Mouse (Mus musculus): Measurements from ENCODE around the gene Cryzl1. TPM values are rescaled to one million over a fixed set of nuclear protein-coding genes. Genes with fewer than 3 reads are reported as not detected.

The Cryzl1 gene
- total RNA-seq, 2 experiments from 2014 or later = 11.4 to 15.6 TPM

DNA sequence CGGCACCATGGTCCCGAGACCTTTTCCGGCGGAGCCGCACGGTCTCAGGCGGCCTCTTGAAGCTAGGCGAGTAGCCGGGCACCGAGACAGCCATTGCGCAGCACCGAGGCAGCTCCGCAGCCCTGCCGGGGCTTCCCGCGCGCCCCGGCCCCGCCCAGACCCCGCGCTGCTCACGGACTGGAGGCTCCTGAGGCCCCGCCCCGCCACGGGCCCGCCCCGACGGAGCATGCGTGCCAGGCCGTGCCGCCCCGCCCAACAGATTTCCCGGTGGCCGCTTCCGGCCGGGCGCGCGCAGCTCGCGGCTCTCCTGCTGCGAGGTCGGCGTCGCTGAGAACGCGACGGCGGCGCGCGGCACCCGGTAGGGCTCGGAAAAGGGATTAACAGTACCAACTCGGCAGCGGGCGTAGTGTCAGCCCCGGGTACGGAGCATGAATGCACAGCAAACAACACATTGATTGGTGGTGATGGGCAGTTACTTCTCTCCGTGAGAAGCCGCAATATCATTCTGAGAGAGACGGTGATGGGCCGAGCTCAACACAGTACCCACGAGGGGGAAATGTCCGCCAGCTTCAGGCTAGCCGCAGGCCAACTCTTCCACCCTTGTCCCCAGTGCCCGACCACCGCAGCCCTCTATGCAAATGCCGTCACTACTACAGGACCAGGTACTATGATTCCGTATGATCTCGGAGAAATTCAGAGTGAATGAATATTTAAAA lies 40.0 kb downstream of the Cryzl1 start, which contains the start of gene Donson:
TSS of gene Donson (minus strand) at position 152 of the 716 bp plus-strand sequence.
- DNase-seq (ENCODE audit: low spot score) = peak; percentile 92

- no peak for DNase-seq (ENCODE audit: low spot score)
Observed at GRCm38 (mm10) chr16:91688023-91688618, 40.7 kb downstream of the Cryzl1 start.

DNA sequence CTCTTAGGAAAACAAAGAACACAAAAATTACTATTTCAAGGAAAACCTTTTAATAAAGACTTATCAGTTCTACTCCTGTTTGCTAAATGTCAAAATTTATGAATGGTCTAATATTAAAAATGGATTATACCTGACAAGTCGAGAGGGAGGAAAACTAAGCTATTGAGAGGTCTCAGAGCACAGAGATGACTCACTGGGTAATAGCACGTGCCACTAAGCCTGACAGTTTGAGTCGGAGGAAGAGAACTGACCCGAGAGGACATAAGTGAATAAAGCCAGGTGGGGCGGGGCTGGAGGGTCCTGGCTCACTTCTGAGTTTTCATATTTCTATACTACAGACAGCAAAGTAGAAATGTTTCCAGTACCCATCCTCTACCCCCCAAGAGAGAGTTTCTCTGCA lies 42.4 kb downstream of the Cryzl1 start:
- DNase-seq (ENCODE audit: low spot score) = no peak

DNA sequence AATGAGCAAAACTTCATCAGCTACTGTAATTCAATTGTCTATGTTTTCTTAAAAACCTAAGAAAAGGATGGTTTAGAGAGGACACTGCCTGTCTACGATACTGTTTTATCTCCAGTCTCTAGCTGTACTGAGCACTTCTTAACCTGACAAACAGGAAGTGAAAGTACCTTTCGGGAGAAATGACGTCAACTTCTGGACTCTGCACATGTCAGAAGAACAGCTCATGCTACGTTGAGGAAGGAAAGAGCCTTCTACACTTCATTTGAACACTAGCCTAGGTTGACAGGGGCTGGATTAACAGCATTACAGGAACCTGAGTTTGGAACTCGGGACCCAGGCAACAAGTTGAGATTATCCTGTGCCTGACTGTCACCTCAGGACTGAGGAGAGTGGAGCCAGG lies 43.2 kb downstream of the Cryzl1 start:
- no peak for DNase-seq (ENCODE audit: low spot score)

DNA sequence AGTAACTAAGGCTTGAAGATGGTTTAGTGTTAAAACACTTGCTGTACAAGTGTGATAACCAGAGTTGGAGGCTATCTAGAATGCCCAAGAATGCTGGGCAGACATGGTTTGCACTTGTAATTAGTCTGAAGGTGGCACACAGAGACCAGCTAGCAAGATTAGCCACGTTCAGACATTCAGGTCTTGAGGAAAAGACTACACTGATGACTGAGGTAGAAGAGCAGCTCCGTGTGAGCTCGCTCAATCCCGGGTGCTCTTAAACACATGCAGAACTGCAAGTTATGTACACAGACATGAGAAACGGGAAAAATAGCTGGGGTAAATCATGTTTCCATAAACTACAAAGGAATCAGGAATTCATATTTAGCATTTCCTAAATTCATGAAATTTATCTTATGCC lies 48.1 kb downstream of the Cryzl1 start:
- no peak for DNase-seq (ENCODE audit: low spot score)

- no peak for DNase-seq (ENCODE audit: low spot score)
Observed at GRCm38 (mm10) chr16:91678147-91678911, 50.4 kb downstream of the Cryzl1 start.

DNA sequence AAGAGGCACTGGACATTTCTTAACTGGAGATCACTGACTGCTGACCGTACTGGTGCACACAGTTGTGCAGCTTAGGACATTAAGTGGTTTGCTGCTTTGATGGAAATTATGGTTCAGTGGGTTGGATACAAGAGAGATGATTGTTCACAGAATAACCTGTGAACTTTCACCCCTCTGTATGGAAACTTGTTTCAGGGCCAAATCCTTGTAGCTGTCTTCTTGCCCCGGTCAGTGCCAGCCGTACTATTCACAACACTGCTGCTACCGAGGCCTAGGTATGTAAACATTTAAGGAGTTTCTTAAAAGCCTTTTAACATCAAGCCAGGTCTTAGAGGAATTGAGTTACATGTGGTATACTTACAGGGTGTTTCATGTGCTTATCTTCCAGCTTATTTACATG lies 54.3 kb downstream of the Cryzl1 start:
- DNase-seq (ENCODE audit: low spot score) = no peak

GRCm38 (mm10) chr16:91663795-91664194 lies 65.0 kb downstream of the Cryzl1 start:
- no peak for DNase-seq (ENCODE audit: low spot score)

DNA sequence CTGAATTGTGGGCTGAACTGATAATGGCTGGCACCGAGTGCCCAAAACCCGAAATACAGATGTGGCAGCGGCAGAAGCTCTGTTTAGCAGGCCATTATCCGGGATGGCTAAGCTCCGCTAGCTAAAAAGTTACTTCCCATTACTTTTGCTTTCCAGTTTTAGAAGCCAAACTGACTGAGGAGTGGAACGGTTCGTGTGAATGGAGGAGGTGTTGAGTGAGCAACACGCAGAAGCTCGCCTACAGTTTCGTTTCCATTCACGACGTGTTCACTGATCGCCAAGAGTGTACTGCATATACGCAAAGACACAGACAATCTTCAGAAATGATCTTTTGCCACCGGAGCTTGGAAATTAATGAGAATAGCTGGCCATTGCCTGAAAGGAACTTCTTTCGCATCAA lies 66.4 kb downstream of the Cryzl1 start:
- no peak for DNase-seq (ENCODE audit: low spot score)

DNA sequence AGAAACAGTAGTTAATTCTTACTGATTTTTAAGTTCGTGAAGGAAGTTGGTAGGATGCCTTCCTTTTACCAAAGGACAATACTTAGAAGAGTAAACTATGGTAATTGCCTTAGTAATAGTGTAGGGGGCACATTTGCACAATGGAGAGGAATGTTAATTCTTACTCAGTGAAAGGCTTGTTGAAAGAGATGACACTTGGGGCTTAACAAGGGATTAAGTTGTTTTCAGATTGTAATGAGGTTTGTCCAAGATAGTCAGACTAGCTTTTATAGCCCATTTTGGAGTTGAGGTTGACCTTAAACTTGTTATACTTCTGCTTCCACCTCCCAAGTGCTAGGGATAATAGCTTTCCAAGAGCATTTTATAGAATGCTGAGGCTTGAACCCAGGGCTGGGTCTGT lies 67.4 kb downstream of the Cryzl1 start:
- no peak for DNase-seq (ENCODE audit: low spot score)

DNA sequence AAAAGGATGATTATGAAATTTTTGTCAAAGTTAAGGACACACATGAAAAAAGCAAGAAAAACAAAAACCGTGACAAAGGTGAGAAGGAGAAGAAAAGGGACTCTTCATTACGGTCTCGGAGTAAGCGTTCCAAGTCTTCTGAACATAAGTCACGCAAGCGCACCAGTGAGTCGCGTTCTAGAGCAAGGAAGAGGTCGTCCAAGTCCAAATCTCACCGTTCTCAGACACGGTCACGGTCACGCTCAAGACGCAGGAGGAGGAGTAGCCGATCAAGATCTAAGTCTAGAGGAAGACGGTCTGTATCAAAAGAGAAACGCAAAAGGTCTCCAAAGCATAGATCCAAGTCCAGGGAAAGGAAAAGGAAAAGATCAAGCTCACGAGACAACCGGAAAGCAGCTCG lies 69.0 kb downstream of the Cryzl1 start:
- no peak for DNase-seq (ENCODE audit: low spot score)

- DNase-seq (ENCODE audit: low spot score) = no peak
Observed at GRCm38 (mm10) chr16:91658471-91658870, 70.3 kb downstream of the Cryzl1 start.

DNA sequence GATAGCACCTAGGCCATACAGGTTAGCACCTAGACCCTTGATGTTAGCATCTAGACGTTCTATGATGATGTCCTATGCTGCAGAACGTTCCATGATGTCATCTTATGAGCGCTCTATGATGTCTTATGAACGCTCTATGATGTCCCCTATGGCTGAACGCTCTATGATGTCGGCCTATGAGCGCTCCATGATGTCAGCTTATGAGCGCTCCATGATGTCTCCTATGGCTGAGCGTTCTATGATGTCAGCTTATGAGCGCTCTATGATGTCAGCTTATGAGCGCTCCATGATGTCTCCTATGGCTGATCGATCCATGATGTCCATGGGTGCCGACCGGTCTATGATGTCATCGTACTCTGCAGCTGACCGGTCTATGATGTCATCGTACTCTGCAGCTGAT lies 71.5 kb downstream of the Cryzl1 start:
- no peak for DNase-seq (ENCODE audit: low spot score)

- no peak for DNase-seq (ENCODE audit: low spot score)
Observed at GRCm38 (mm10) chr16:91655285-91655684, 73.5 kb downstream of the Cryzl1 start.

- DNase-seq (ENCODE audit: low spot score) = no peak
Observed at GRCm38 (mm10) chr16:91652191-91652590, 76.6 kb downstream of the Cryzl1 start.

- DNase-seq (ENCODE audit: low spot score) = no peak
Observed at GRCm38 (mm10) chr16:91649781-91650180, 79.0 kb downstream of the Cryzl1 start.

DNA sequence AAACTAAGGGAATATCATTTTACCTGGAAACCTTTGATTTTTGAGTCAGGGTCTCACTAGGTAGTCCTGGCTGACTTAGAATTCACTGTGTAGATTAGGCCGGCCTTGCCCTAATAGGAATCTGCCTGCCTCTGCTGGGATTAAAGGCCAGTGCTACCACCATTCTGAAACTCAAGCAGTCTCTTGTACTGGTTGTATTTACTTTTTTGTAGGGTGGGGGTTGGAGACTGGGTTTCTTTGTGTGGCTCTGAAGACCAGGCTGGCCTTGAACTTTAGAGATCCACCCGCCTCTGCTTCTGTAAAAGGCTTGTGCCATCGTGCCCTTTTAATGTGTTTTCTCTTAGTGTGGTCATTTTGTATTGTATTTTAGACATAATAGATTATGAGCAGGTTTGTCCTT lies 79.5 kb downstream of the Cryzl1 start:
- no peak for DNase-seq (ENCODE audit: low spot score)

DNA sequence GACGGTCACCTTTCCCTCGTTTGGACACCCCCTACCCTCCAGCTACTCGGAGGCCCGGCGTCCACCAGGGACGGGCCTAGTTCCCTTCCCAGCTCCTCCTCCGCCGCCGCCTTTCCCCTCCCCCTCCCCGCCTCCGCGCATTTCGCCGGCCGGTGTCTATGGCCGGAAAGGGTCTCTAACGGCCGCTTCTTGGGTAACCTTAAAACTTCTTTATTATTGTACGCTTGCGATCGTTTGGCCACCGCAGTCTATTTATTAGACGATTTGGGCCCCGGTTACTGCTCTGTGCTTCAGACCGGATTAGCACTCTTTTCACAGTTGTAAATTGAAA lies 80.6 kb downstream of the Cryzl1 start:
- peak; percentile 76 for DNase-seq (ENCODE audit: low spot score)

DNA sequence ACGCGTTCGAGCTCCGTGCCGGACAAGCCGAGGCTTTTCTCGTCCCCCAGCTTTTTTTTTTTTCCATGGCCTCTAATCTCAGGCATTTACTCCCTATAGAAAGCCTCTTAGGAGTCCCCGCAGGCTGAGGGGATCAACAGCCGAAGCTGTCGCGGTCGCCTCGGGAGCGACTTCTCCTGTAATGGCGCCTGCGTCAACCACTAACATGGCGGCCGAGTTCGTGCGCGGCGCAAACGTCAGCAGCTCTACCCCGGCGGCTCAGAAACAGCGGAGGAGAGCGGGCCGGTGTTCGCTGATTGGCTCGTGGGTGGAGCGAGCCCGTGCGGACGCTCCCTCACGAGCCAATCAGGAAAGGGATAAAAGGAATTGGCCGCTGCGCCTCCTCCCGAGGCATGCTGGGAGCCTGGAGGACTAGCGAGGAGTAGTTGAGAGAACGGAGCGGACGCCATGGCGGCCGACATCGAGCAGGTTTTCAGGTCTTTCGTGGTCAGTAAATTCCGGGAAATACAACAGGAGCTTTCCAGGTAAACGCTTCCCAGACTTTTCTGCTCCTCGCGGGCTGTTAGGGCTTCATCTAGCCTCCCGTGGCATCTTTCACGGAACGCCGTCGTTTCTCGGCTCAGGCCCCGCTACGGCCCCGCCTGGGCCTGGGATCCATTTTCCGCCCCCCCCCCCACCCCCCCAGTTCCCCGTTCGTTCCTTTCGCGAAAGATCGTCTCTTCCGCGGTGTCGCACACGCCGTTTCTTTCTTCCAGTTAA lies 81.1 kb downstream of the Cryzl1 start, which contains the start of gene Son:
TSS of gene Son (plus strand) at position 46 of the 759 bp plus-strand sequence.
- peak; percentile 96 for DNase-seq (ENCODE audit: low spot score)

DNA sequence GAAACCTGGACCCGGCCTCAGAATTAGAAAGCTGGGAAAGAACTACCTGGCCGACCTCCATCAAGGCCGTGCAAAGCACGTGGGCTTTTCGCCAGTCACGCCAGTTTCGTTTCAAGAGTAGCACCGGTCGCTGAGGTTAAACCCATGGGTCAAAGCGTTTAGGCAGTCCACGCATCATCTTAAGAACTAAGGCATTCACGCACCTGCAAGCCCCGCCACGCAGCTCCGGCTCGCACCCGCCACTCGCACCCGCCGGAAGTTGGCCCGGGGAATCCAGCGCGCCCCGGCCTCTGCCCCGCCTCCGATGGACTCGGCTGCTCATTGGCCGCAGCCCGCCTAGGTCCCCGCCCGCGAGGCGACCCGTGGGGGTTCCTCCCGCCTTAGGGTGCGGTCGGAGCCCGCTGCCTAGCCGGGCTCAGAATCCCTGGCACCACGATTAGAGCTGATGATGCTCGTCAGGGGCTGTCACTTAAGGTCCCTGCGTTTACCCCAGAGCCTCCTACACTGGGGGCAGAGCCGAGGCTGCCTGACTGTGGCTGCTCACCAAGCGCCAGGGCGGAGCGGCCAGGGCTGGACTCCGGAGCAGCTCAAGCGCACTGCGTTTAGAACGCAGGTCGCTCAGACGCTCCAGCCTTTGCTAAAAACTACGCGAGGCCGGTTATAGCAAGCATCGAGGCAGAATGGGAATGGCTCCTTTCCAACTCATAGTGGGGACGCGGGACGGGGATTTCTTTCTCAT lies 81.9 kb downstream of the Cryzl1 start, which contains the start of gene Gart:
TSS of gene Gart (minus strand) at position 272 of the 739 bp plus-strand sequence.
- DNase-seq (ENCODE audit: low spot score) = peak; percentile 95

GRCm38 (mm10) chr16:91645995-91646602 lies 82.7 kb downstream of the Cryzl1 start:
- no peak for DNase-seq (ENCODE audit: low spot score)

All from gastrocnemius, adult 18-20 months (tissue).